Mouse (Mus musculus) liver, embryonic 11.5 days (tissue): ENCODE results near the gene Wnt6. TPM values are rescaled to one million over a fixed set of nuclear protein-coding genes. Genes with fewer than 3 reads are reported as not detected.
A peak's percentile ranks its signal among the peaks of the same experiment; 100 is the strongest.
"Not testable (repeated sequence)": the region's sequence is repeated elsewhere in the genome, so short reads cannot be mapped to it uniquely, and the experiment has no call there.

Source experiments
- ATAC-seq: fragments of 200-750 bp; cut with Nextera tagmentation; replicated peaks from 2 replicates; pipeline ENCODE4 v1.8.0; 2017; ENCODE audit warnings: moderate number of reproducible peaks, mild to moderate bottlenecking, moderate TSS enrichment, moderate library complexity; ENCODE audit not compliant: low FRiP score
- DNase-seq: peaks from one replicate; pipeline ENCODE4 v3.0.0-alpha.2; 2017; ENCODE audit warnings: low spot score
- H3K27ac ChIP-seq: fragments of 300-500 bp; sonication (generic); 2 replicates; pipeline ENCODE4 v1.5.1; 2014; ENCODE audit warnings: mild to moderate bottlenecking, low read depth, low read length, control low read depth
- H3K27me3 ChIP-seq: fragments of 300-500 bp; sonication (generic); replicated peaks from 2 replicates; pipeline ENCODE4 v1.6.1; 2014; ENCODE audit warnings: low read length, mixed read lengths; ENCODE audit not compliant: control insufficient read depth, insufficient read depth
- H3K36me3 ChIP-seq: fragments of 300-500 bp; sonication (generic); 2 replicates; pipeline ENCODE4 v1.6.1; 2014; ENCODE audit warnings: mild to moderate bottlenecking, low read length, moderate library complexity, mixed read lengths; ENCODE audit not compliant: control insufficient read depth, insufficient read depth
- H3K4me1 ChIP-seq: fragments of 300-500 bp; sonication (generic); replicated peaks from 2 replicates; pipeline ENCODE4 v1.6.1; 2014; ENCODE audit warnings: low read length, mixed read lengths; ENCODE audit not compliant: control insufficient read depth, insufficient read depth
- H3K4me2 ChIP-seq: fragments of 300-500 bp; sonication (generic); 2 replicates; pipeline ENCODE4 v1.6.1; 2014; ENCODE audit warnings: mild to moderate bottlenecking, control low read depth, moderate library complexity
- H3K4me3 ChIP-seq: fragments of 300-500 bp; sonication (generic); 2 replicates; pipeline ENCODE4 v1.5.1; 2014; ENCODE audit warnings: low read depth, low read length, control low read depth
- H3K9ac ChIP-seq: fragments of 300-500 bp; sonication (generic); 2 replicates; pipeline ENCODE4 v1.6.1; 2014; ENCODE audit warnings: low read depth, low read length, control low read depth
- H3K9me3 ChIP-seq: fragments of 300-500 bp; sonication (generic); 2 replicates; pipeline ENCODE4 v1.6.1; 2016; ENCODE audit warnings: low read length, inconsistent platforms, mixed read lengths; ENCODE audit not compliant: control insufficient read depth
- WGBS: fragments of 180-500 bp; shearing (Covaris S2); extraction: QIAGEN DNeasy Blood & Tissue Kit; methylation state at CpG from one replicate; pipeline ENCODE4 v1.1.7; 2014; 5-methylcytosine and 5-hydroxymethylcytosine counted together
- polyA plus RNA-seq: library from polyadenylated mRNA; unstranded; fragments of >200 nt; fragmentation: Nextera tagmentation; extraction: Ambion mirVana; gene quantifications from 2 replicates; pipeline ENCODE4 v1.2.1, GENCODE M21; 2014

Wnt6 gene
- polyA plus RNA-seq, 1 experiment from 2014 or later = 2.4 TPM

DNA sequence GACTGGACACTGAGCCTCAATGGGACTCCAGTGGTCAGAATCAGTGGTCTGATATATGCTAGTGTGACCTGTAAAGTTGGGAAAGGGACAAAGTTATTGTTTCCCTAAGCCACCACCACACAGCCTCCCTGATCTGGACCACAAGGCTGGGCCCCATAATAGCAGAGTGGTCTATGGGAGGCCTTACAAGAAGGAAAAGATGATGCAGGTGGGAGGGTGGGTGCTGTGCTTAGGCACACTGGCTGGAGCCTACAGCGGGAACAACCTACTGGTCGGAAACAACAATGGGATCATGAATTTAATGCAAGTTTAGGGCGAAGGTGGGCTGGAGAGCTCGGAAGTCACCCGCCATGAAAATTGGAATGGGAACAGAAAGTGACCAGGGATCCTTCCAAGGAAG is 34.2 kb downstream of the Wnt6 start:
- H3K36me3 ChIP-seq = no peaks in the 10 kb centered on the region
- peaks cover 8% of the 10 kb centered on the region for H3K4me1 ChIP-seq
- no peak overlapping the region for H3K4me2 ChIP-seq
- no peak for DNase-seq
- H3K4me3 ChIP-seq = no peak overlapping the region
- H3K27ac ChIP-seq = no peak overlapping the region
- no peak for ATAC-seq
- no peaks in the 10 kb centered on the region for H3K9me3 ChIP-seq
- 7% methylated on average over 5 of the region's 5 CpGs for WGBS
- peaks cover 93% of the 10 kb centered on the region for H3K27me3 ChIP-seq
- no peak overlapping the region for H3K9ac ChIP-seq

- H3K4me1 ChIP-seq = peaks cover 8% of the 10 kb centered on the region; the same call in 1 of the 2 replicates
- no peak overlapping the region for H3K9ac ChIP-seq
- no peaks in the 10 kb centered on the region for H3K9me3 ChIP-seq
- H3K4me3 ChIP-seq = 0 out of 2 replicates have a peak overlapping the region, but pooled peaks have one; percentile 5
- H3K4me2 ChIP-seq = 0 out of 2 replicates have a peak overlapping the region, but pooled peaks have one; percentile 13
- no peak overlapping the region for H3K27ac ChIP-seq
- ATAC-seq = no peak
- no peak for DNase-seq
- peaks cover 91% of the 10 kb centered on the region for H3K27me3 ChIP-seq
- WGBS = 3% methylated on average over 34 of the region's 38 CpGs
- H3K36me3 ChIP-seq = no peaks in the 10 kb centered on the region
These were observed 34.9 kb downstream of the Wnt6 start for GRCm38 (mm10) chr1:74806360-74807311.

GRCm38 (mm10) chr1:74807551-74808071 is 35.9 kb downstream of the Wnt6 start:
- Histone ChIP-seq H3K9ac (no peak overlapping the region), H3K27ac (no peak overlapping the region), H3K36me3 (no peaks in the 10 kb centered on the region), H3K4me3 (no peak overlapping the region), H3K4me1 (peaks cover 8% of the 10 kb centered on the region; the same call in 1 of the 2 replicates), H3K27me3 (peaks cover 87% of the 10 kb centered on the region), H3K9me3 (no peaks in the 10 kb centered on the region), H3K4me2 (no peak overlapping the region)
- 7% methylated on average over 23 of the region's 23 CpGs for WGBS
- ATAC-seq (no peak), DNase-seq (no peak)

GRCm38 (mm10) chr1:74808078-74808477 is 36.4 kb downstream of the Wnt6 start:
- peak; percentile 81 for DNase-seq
- peak overlapping the region; percentile 34 for H3K4me2 ChIP-seq
- 2% methylated on average over 16 of the region's 16 CpGs for WGBS
- H3K36me3 ChIP-seq = no peaks in the 10 kb centered on the region
- H3K4me1 ChIP-seq = peaks cover 8% of the 10 kb centered on the region; the same call in 1 of the 2 replicates
- ATAC-seq = peak; percentile 57; the same call in 1 of the 2 replicates
- H3K9me3 ChIP-seq = no peaks in the 10 kb centered on the region
- no peak overlapping the region for H3K27ac ChIP-seq
- no peak overlapping the region for H3K9ac ChIP-seq
- peaks cover 82% of the 10 kb centered on the region for H3K27me3 ChIP-seq
- no peak overlapping the region for H3K4me3 ChIP-seq

DNA sequence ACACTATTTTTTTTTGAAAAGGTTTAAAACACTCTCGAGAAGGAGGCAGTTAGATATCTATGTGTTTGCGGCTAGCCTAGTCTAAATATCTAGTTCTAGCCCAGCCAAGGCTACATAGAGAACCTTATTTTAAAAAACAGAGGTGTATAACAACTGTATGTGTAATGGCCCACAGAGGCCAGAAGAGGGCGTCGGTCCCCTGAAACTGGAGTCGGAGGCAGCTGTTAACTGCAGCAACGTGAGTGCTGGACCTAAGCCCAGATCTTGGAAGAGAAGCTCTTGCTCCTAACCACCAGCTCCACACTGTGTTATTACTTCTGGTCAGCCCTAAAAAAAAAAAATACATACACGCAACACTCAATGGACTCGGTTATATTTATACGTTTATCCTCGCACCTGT is 37.3 kb downstream of the Wnt6 start:
- DNase-seq (no peak), ATAC-seq (no peak)
- 56% methylated on average over 10 of the region's 10 CpGs for WGBS
- Histone ChIP-seq H3K9me3 (no peaks in the 10 kb centered on the region), H3K27ac (no peak overlapping the region), H3K4me3 (no peak overlapping the region), H3K4me1 (peaks cover 8% of the 10 kb centered on the region; the same call in 1 of the 2 replicates), H3K27me3 (peaks cover 73% of the 10 kb centered on the region), H3K36me3 (no peaks in the 10 kb centered on the region), H3K9ac (no peak overlapping the region), H3K4me2 (no peak overlapping the region)

- DNase-seq = no peak
- no peaks in the 10 kb centered on the region for H3K9me3 ChIP-seq
- no peaks in the 10 kb centered on the region for H3K36me3 ChIP-seq
- no peak overlapping the region for H3K4me2 ChIP-seq
- H3K4me1 ChIP-seq = 0 out of 2 replicates have a peak, but pooled peaks cover 2% of the 10 kb centered on the region
- no peak overlapping the region for H3K27ac ChIP-seq
- H3K9ac ChIP-seq = no peak overlapping the region
- H3K27me3 ChIP-seq = peaks cover 12% of the 10 kb centered on the region
- no peak for ATAC-seq
- WGBS = 77% methylated on average over 9 of the region's 9 CpGs
- no peak overlapping the region for H3K4me3 ChIP-seq
These were observed 43.4 kb downstream of the Wnt6 start for GRCm38 (mm10) chr1:74814931-74815647.

DNA sequence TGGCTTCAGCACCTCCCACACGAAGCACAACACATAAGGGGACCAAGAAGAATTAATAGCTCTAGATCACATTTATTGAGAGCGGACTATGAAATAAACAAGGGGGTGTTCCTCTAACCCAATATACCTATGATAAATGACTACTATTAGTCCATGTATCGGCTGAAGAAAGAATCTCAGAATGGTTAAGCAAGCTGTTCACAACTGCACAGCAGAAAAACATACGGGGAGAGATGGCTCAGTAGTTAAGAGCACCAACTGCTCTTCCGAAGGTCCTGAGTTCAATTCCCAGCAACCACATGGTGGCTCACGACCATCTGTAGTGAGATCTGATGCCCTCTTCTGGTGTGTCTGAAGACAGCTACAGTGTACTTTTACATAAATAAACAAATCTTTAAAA is 44.3 kb downstream of the Wnt6 start:
- ATAC-seq, H3K4me2 ChIP-seq, H3K36me3 ChIP-seq, H3K9me3 ChIP-seq, H3K27ac ChIP-seq, H3K4me1 ChIP-seq, DNase-seq, H3K9ac ChIP-seq, H3K4me3 ChIP-seq: not testable (repeated sequence)
- H3K27me3 ChIP-seq = peaks cover 11% of the 10 kb centered on the region
- 87% methylated on average over 6 of the region's 6 CpGs for WGBS

DNA sequence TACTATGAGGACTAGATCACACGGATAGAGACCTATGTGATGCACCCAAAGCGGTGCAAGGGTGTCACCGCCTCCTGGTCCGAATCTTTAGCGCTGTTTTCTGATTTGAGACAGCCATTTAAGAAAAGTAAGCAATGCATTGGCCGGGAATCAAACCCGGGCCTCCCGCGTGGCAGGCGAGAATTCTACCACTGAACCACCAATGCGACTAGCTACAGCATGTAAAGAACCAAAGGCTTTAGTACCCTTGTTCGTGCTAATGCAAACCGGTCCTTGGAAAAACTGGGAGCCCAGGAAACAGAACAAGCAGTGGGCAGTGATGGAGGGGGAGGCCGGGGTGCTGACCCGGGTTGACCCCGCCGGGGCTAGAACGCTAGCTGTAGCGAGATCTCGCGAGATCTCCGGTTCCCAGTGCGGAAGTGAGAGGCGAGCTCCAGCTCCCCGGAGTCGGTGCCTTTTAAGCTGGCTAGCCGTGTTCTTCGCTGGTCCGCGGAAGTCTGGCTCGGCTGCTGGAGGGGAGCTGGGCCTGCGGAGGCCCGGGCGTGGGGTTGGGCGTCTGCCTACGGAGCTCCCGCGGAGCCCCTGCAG is 45.0 kb downstream of the Wnt6 start:
- Histone ChIP-seq H3K36me3 (no peaks in the 10 kb centered on the region), H3K27me3 (peaks cover 5% of the 10 kb centered on the region; the same call in 1 of the 2 replicates), H3K4me1 (0 out of 2 replicates have a peak, but pooled peaks cover 2% of the 10 kb centered on the region), H3K4me2 (peak overlapping the region; percentile 72), H3K9ac (peak overlapping the region; percentile 85), H3K9me3 (no peaks in the 10 kb centered on the region), H3K27ac (peak overlapping the region; percentile 74), H3K4me3 (peak overlapping the region; percentile 76)
- ATAC-seq = peak; percentile 88
- peak; percentile 87 for DNase-seq
- 7% methylated on average over 38 of the region's 38 CpGs for WGBS
